Mouse (Mus musculus): Measurements from ENCODE around the gene Ddx28.

GRCm38 (mm10) chr8:106005875-106006274 lies 5.8 kb downstream of the Ddx28 start, which contains the start of gene Dpep2nb:
- TF ChIP-seq POLR2A (IDR thresholded peaks at IDR 0.05; ENCODE audit: low read depth, low read length) (no peak), CTCF (conservative IDR thresholded peaks at IDR 0.05; ENCODE audit: insufficient read depth, insufficient read length, low read depth, low read length) (no peak)
